Mouse (Mus musculus): ENCODE results near the gene Ppt2. TPM values are rescaled to one million over a fixed set of nuclear protein-coding genes. Genes with fewer than 3 reads are reported as not detected.

Gene Ppt2
- polyA plus RNA-seq, 1 experiment from 2014 or later, result 26.4 TPM

GRCm38 (mm10) chr17:34670235-34670634 lies 41.9 kb upstream of the Ppt2 start, which contains the start of gene Tnxb:
Gene Tnxb, plus strand, starts transcription at chr17:34670535.
- Histone ChIP-seq H3K4me2 (peak within 1 kb of the TSS; percentile 65), H3K9me3 (ENCODE audit: control insufficient read depth, low read length) (no peaks in the 10 kb centered on the region), H3K9ac (ENCODE audit: low read length) (peak within 1 kb of the TSS; percentile 45), H3K4me1 (ENCODE audit: control insufficient read depth, insufficient read depth, low read length) (peaks cover 10% of the 10 kb centered on the region), H3K27ac (ENCODE audit: low read depth, low read length) (no peak within 1 kb of the TSS), H3K36me3 (ENCODE audit: control insufficient read depth, insufficient read depth, low read length) (no peaks in the 10 kb centered on the region), H3K4me3 (ENCODE audit: low read depth, low read length) (peak within 1 kb of the TSS; percentile 34), H3K27me3 (ENCODE audit: control insufficient read depth, insufficient read depth, low read length) (peaks cover 45% of the 10 kb centered on the region)
- no peak for ATAC-seq (ENCODE audit: low FRiP score)
- 62% methylated on average over 7 of the region's 7 CpGs for WGBS
- DNase-seq (ENCODE audit: low spot score, missing footprints), result no peak

- Histone ChIP-seq H3K27ac (ENCODE audit: low read depth, low read length) (no peak overlapping the region), H3K27me3 (ENCODE audit: control insufficient read depth, insufficient read depth, low read length) (no peaks in the 10 kb centered on the region; the same call in 1 of the 2 replicates), H3K4me2 (no peak overlapping the region), H3K9ac (ENCODE audit: low read length) (no peak overlapping the region), H3K4me1 (ENCODE audit: control insufficient read depth, insufficient read depth, low read length) (no peaks in the 10 kb centered on the region; the same call in 1 of the 2 replicates), H3K9me3 (ENCODE audit: control insufficient read depth, low read length) (no peaks in the 10 kb centered on the region), H3K4me3 (ENCODE audit: low read depth, low read length) (no peak overlapping the region), H3K36me3 (ENCODE audit: control insufficient read depth, insufficient read depth, low read length) (no peaks in the 10 kb centered on the region)
- ATAC-seq (ENCODE audit: low FRiP score) (no peak), DNase-seq (ENCODE audit: low spot score, missing footprints) (no peak)
- 85% methylated on average over 7 of the region's 7 CpGs for WGBS
These were observed 36.2 kb upstream of the Ppt2 start for GRCm38 (mm10) chr17:34664472-34664871.

GRCm38 (mm10) chr17:34663558-34663957 lies 35.2 kb upstream of the Ppt2 start:
- Histone ChIP-seq H3K9me3 (ENCODE audit: control insufficient read depth, low read length) (no peaks in the 10 kb centered on the region), H3K4me2 (no peak overlapping the region), H3K4me1 (ENCODE audit: control insufficient read depth, insufficient read depth, low read length) (no peaks in the 10 kb centered on the region; the same call in 1 of the 2 replicates), H3K4me3 (ENCODE audit: low read depth, low read length) (no peak overlapping the region), H3K9ac (ENCODE audit: low read length) (no peak overlapping the region), H3K27me3 (ENCODE audit: control insufficient read depth, insufficient read depth, low read length) (no peaks in the 10 kb centered on the region; the same call in 1 of the 2 replicates), H3K27ac (ENCODE audit: low read depth, low read length) (no peak overlapping the region), H3K36me3 (ENCODE audit: control insufficient read depth, insufficient read depth, low read length) (no peaks in the 10 kb centered on the region)
- whole genome bisulfite sequencing, result 46% methylated on average over 1 of the region's 1 CpGs
- ATAC-seq (ENCODE audit: low FRiP score) (no peak), DNase-seq (ENCODE audit: low spot score, missing footprints) (no peak)

GRCm38 (mm10) chr17:34662978-34663377 lies 34.7 kb upstream of the Ppt2 start:
- H3K4me1 ChIP-seq (ENCODE audit: control insufficient read depth, insufficient read depth, low read length), result no peaks in the 10 kb centered on the region; the same call in 1 of the 2 replicates
- H3K4me3 ChIP-seq (ENCODE audit: low read depth, low read length), result no peak overlapping the region
- WGBS, result 88% methylated on average over 8 of the region's 8 CpGs
- DNase-seq (ENCODE audit: low spot score, missing footprints), result no peak
- H3K9me3 ChIP-seq (ENCODE audit: control insufficient read depth, low read length), result no peaks in the 10 kb centered on the region
- no peak overlapping the region for H3K4me2 ChIP-seq
- no peak overlapping the region for H3K27ac ChIP-seq (ENCODE audit: low read depth, low read length)
- H3K27me3 ChIP-seq (ENCODE audit: control insufficient read depth, insufficient read depth, low read length), result no peaks in the 10 kb centered on the region; the same call in 1 of the 2 replicates
- H3K9ac ChIP-seq (ENCODE audit: low read length), result no peak overlapping the region
- no peak for ATAC-seq (ENCODE audit: low FRiP score)
- H3K36me3 ChIP-seq (ENCODE audit: control insufficient read depth, insufficient read depth, low read length), result no peaks in the 10 kb centered on the region

- Histone ChIP-seq H3K4me3 (ENCODE audit: low read depth, low read length) (no peak overlapping the region), H3K27me3 (ENCODE audit: control insufficient read depth, insufficient read depth, low read length) (no peaks in the 10 kb centered on the region; the same call in 1 of the 2 replicates), H3K4me1 (ENCODE audit: control insufficient read depth, insufficient read depth, low read length) (no peaks in the 10 kb centered on the region; the same call in 1 of the 2 replicates), H3K9ac (ENCODE audit: low read length) (no peak overlapping the region), H3K4me2 (no peak overlapping the region), H3K36me3 (ENCODE audit: control insufficient read depth, insufficient read depth, low read length) (no peaks in the 10 kb centered on the region), H3K9me3 (ENCODE audit: control insufficient read depth, low read length) (no peaks in the 10 kb centered on the region), H3K27ac (ENCODE audit: low read depth, low read length) (no peak overlapping the region)
- no peak for DNase-seq (ENCODE audit: low spot score, missing footprints)
- whole genome bisulfite sequencing, result 81% methylated on average over 1 of the region's 1 CpGs
- no peak for ATAC-seq (ENCODE audit: low FRiP score)
These were observed 34.2 kb upstream of the Ppt2 start for GRCm38 (mm10) chr17:34662468-34662867.

GRCm38 (mm10) chr17:34661121-34661591 lies 32.8 kb upstream of the Ppt2 start:
- no peak overlapping the region for H3K9ac ChIP-seq (ENCODE audit: low read length)
- DNase-seq (ENCODE audit: low spot score, missing footprints), result no peak
- no peaks in the 10 kb centered on the region for H3K9me3 ChIP-seq (ENCODE audit: control insufficient read depth, low read length)
- H3K36me3 ChIP-seq (ENCODE audit: control insufficient read depth, insufficient read depth, low read length), result no peaks in the 10 kb centered on the region
- no peak overlapping the region for H3K4me2 ChIP-seq
- no peak overlapping the region for H3K27ac ChIP-seq (ENCODE audit: low read depth, low read length)
- H3K4me1 ChIP-seq (ENCODE audit: control insufficient read depth, insufficient read depth, low read length), result peaks cover 3% of the 10 kb centered on the region; the same call in 1 of the 2 replicates
- H3K27me3 ChIP-seq (ENCODE audit: control insufficient read depth, insufficient read depth, low read length), result no peaks in the 10 kb centered on the region; the same call in 1 of the 2 replicates
- H3K4me3 ChIP-seq (ENCODE audit: low read depth, low read length), result no peak overlapping the region
- WGBS, result 10% methylated on average over 19 of the region's 19 CpGs
- no peak for ATAC-seq (ENCODE audit: low FRiP score)

- Histone ChIP-seq H3K27ac (ENCODE audit: low read depth, low read length) (no peak overlapping the region), H3K27me3 (ENCODE audit: control insufficient read depth, insufficient read depth, low read length) (no peaks in the 10 kb centered on the region; the same call in 1 of the 2 replicates), H3K4me3 (ENCODE audit: low read depth, low read length) (no peak overlapping the region), H3K9me3 (ENCODE audit: control insufficient read depth, low read length) (no peaks in the 10 kb centered on the region), H3K4me1 (ENCODE audit: control insufficient read depth, insufficient read depth, low read length) (peaks cover 3% of the 10 kb centered on the region; the same call in 1 of the 2 replicates), H3K9ac (ENCODE audit: low read length) (no peak overlapping the region; the same call in 1 of the 2 replicates), H3K4me2 (no peak overlapping the region), H3K36me3 (ENCODE audit: control insufficient read depth, insufficient read depth, low read length) (no peaks in the 10 kb centered on the region)
- 43% methylated on average over 10 of the region's 11 CpGs for WGBS
- ATAC-seq (ENCODE audit: low FRiP score) (no peak), DNase-seq (ENCODE audit: low spot score, missing footprints) (no peak)
These were observed 32.0 kb upstream of the Ppt2 start for GRCm38 (mm10) chr17:34660259-34660820.

- Histone ChIP-seq H3K4me1 (ENCODE audit: control insufficient read depth, insufficient read depth, low read length) (peaks cover 3% of the 10 kb centered on the region; the same call in 1 of the 2 replicates), H3K9me3 (ENCODE audit: control insufficient read depth, low read length) (no peaks in the 10 kb centered on the region), H3K36me3 (ENCODE audit: control insufficient read depth, insufficient read depth, low read length) (no peaks in the 10 kb centered on the region), H3K4me2 (no peak overlapping the region), H3K9ac (ENCODE audit: low read length) (no peak overlapping the region), H3K4me3 (ENCODE audit: low read depth, low read length) (no peak overlapping the region), H3K27ac (ENCODE audit: low read depth, low read length) (no peak overlapping the region), H3K27me3 (ENCODE audit: control insufficient read depth, insufficient read depth, low read length) (no peaks in the 10 kb centered on the region; the same call in 1 of the 2 replicates)
- no peak for ATAC-seq (ENCODE audit: low FRiP score)
- no peak for DNase-seq (ENCODE audit: low spot score, missing footprints)
- 63% methylated on average over 3 of the region's 3 CpGs for WGBS
These were observed 31.5 kb upstream of the Ppt2 start for GRCm38 (mm10) chr17:34659897-34660214.

- ATAC-seq (ENCODE audit: low FRiP score) (no peak), DNase-seq (ENCODE audit: low spot score, missing footprints) (no peak)
- 72% methylated on average over 12 of the region's 12 CpGs for WGBS
- Histone ChIP-seq H3K9ac (ENCODE audit: low read length) (no peak overlapping the region), H3K4me3 (ENCODE audit: low read depth, low read length) (no peak overlapping the region), H3K36me3 (ENCODE audit: control insufficient read depth, insufficient read depth, low read length) (no peaks in the 10 kb centered on the region), H3K4me1 (ENCODE audit: control insufficient read depth, insufficient read depth, low read length) (peaks cover 3% of the 10 kb centered on the region; the same call in 1 of the 2 replicates), H3K27ac (ENCODE audit: low read depth, low read length) (no peak overlapping the region), H3K9me3 (ENCODE audit: control insufficient read depth, low read length) (no peaks in the 10 kb centered on the region), H3K27me3 (ENCODE audit: control insufficient read depth, insufficient read depth, low read length) (no peaks in the 10 kb centered on the region; the same call in 1 of the 2 replicates), H3K4me2 (no peak overlapping the region)
These were observed 31.0 kb upstream of the Ppt2 start for GRCm38 (mm10) chr17:34659181-34659896.

Measured in midbrain, embryonic 11.5 days (tissue).